14 mouse cellular contexts compared by ENCODE assay signal in genomic region chr14:30631834-30632233, GRCm38 (mm10). TPM values are rescaled to one million over a fixed set of nuclear protein-coding genes. Genes with fewer than 3 reads are reported as not detected.
DNase-seq lines count a peak whose midpoint lies in the region; ATAC-seq and TF ChIP-seq lines count a peak whose summit lies in the region.
"Had no signal": no experiment of that assay in that cellular context is flagged by ENCODE, and none has a peak within 500 bp of the region (broad histone marks: within the 10 kb centered on the region; RNA-seq: fewer than 3 reads in every experiment).

No protein-coding gene starts in this region.

- no peak overlapping the region for H3K9ac ChIP-seq in embryonic facial prominence, embryonic 13.5 days
- no peak overlapping the region for H3K9ac ChIP-seq in kidney, postnatal 0 days (ENCODE audit: low read depth, low read length)
- H3K9ac ChIP-seq in lung, postnatal 0 days (replicated peaks; ENCODE audit: low read depth), result no peak overlapping the region
- no peak overlapping the region for H3K9ac ChIP-seq in stomach, embryonic 16.5 days (ENCODE audit: low read length)
- H3K9ac ChIP-seq: hindbrain, embryonic 12.5 days; intestine, embryonic 15.5 days had no signal

- no peak for TF ChIP-seq CTCF in kidney, postnatal 0 days (IDR thresholded peaks at IDR 0.05; ENCODE audit: low read depth)
- no peak for TF ChIP-seq CTCF in lung, postnatal 0 days (IDR thresholded peaks at IDR 0.05)

- no peak overlapping the region for H3K4me3 ChIP-seq in embryonic facial prominence, embryonic 13.5 days
- no peak overlapping the region for H3K4me3 ChIP-seq in embryonic facial prominence, embryonic 10.5 days
- no peak overlapping the region for H3K4me3 ChIP-seq in kidney, postnatal 0 days (replicated peaks; ENCODE audit: low read depth, low read length)
- H3K4me3 ChIP-seq in lung, postnatal 0 days (ENCODE audit: low read depth, low read length), result no peak overlapping the region
- H3K4me3 ChIP-seq in stomach, embryonic 16.5 days (replicated peaks; ENCODE audit: low read length), result no peak overlapping the region
- H3K4me3 ChIP-seq: hindbrain, embryonic 12.5 days; intestine, embryonic 15.5 days; midbrain, embryonic 10.5 days had no signal

- H3K36me3 ChIP-seq in embryonic facial prominence, embryonic 13.5 days, result no peaks in the 10 kb centered on the region
- H3K36me3 ChIP-seq in embryonic facial prominence, embryonic 10.5 days (replicated peaks), result no peaks in the 10 kb centered on the region
- no peaks in the 10 kb centered on the region for H3K36me3 ChIP-seq in kidney, postnatal 0 days (ENCODE audit: insufficient read depth, low read length)
- H3K36me3 ChIP-seq in lung, postnatal 0 days (ENCODE audit: insufficient read depth, low read length), result no peaks in the 10 kb centered on the region
- H3K36me3 ChIP-seq in stomach, embryonic 16.5 days (ENCODE audit: control insufficient read depth, insufficient read depth, low read length), result no peaks in the 10 kb centered on the region
- H3K36me3 ChIP-seq: hindbrain, embryonic 12.5 days; intestine, embryonic 15.5 days; midbrain, embryonic 10.5 days had no signal

- no peak overlapping the region for H3K4me2 ChIP-seq in embryonic facial prominence, embryonic 13.5 days
- H3K4me2 ChIP-seq in kidney, postnatal 0 days (ENCODE audit: low read length), result no peak overlapping the region
- H3K4me2 ChIP-seq in lung, postnatal 0 days (replicated peaks; ENCODE audit: low read depth, low read length), result no peak overlapping the region
- H3K4me2 ChIP-seq in stomach, embryonic 16.5 days (ENCODE audit: low read depth, low read length), result no peak overlapping the region
- H3K4me2 ChIP-seq: hindbrain, embryonic 12.5 days; intestine, embryonic 15.5 days had no signal

- 47% methylated on average over 2 of the region's 2 CpGs for WGBS in embryonic facial prominence, embryonic 13.5 days
- WGBS in embryonic facial prominence, embryonic 10.5 days, result 49% methylated on average over 2 of the region's 2 CpGs
- 42% methylated on average over 2 of the region's 2 CpGs for WGBS in kidney, postnatal 0 days
- WGBS in lung, postnatal 0 days, result 42% methylated on average over 2 of the region's 2 CpGs
- WGBS in stomach, embryonic 16.5 days, result 59% methylated on average over 2 of the region's 2 CpGs

- no peak for DNase-seq in embryonic facial prominence, embryonic 10.5 days (ENCODE audit: low spot score)
- no peak for DNase-seq in kidney, postnatal 0 days (ENCODE audit: low spot score)
- DNase-seq in kidney, postnatal 4 days, result no peak
- DNase-seq in lung, postnatal 0 days (ENCODE audit: low spot score), result no peak
- DNase-seq in lung, postnatal 14 days, result no peak
- no peak for DNase-seq in right cerebral cortex, adult 18-20 months
- DNase-seq: cerebellum, adult 11-12 months; embryo, embryonic 11 days; spleen, adult 18-20 months had no signal

- H3K9me3 ChIP-seq in embryonic facial prominence, embryonic 13.5 days, result no peaks in the 10 kb centered on the region
- H3K9me3 ChIP-seq in embryonic facial prominence, embryonic 10.5 days, result no peaks in the 10 kb centered on the region
- no peaks in the 10 kb centered on the region for H3K9me3 ChIP-seq in kidney, postnatal 0 days (replicated peaks; ENCODE audit: low read length)
- H3K9me3 ChIP-seq in lung, postnatal 0 days (ENCODE audit: low read length), result no peaks in the 10 kb centered on the region
- H3K9me3 ChIP-seq in stomach, embryonic 16.5 days (replicated peaks; ENCODE audit: control insufficient read depth, low read length), result no peaks in the 10 kb centered on the region
- H3K9me3 ChIP-seq: hindbrain, embryonic 12.5 days; intestine, embryonic 15.5 days; midbrain, embryonic 10.5 days had no signal

- H3K27ac ChIP-seq in embryonic facial prominence, embryonic 13.5 days, result peak overlapping the region; percentile 60; the same call in 1 of the 2 replicates
- no peak overlapping the region for H3K27ac ChIP-seq in embryonic facial prominence, embryonic 10.5 days (replicated peaks)
- H3K27ac ChIP-seq in kidney, postnatal 0 days, result peak overlapping the region; percentile 51; the same call in 1 of the 2 replicates
- H3K27ac ChIP-seq in lung, postnatal 0 days (ENCODE audit: low read length), result peak overlapping the region; percentile 91
- peak overlapping the region; percentile 46; the same call in 1 of the 2 replicates for H3K27ac ChIP-seq in stomach, embryonic 16.5 days (ENCODE audit: low read length)
- H3K27ac ChIP-seq: hindbrain, embryonic 12.5 days; intestine, embryonic 15.5 days; midbrain, embryonic 10.5 days had no signal

- no peaks in the 10 kb centered on the region for H3K27me3 ChIP-seq in embryonic facial prominence, embryonic 13.5 days
- peaks cover 19% of the 10 kb centered on the region for H3K27me3 ChIP-seq in embryonic facial prominence, embryonic 10.5 days (replicated peaks; ENCODE audit: low read depth, poor library complexity, severe bottlenecking)
- no peaks in the 10 kb centered on the region for H3K27me3 ChIP-seq in kidney, postnatal 0 days (ENCODE audit: insufficient read depth, low read length)
- H3K27me3 ChIP-seq in lung, postnatal 0 days (replicated peaks; ENCODE audit: insufficient read depth, low read length), result no peaks in the 10 kb centered on the region
- H3K27me3 ChIP-seq in stomach, embryonic 16.5 days (ENCODE audit: control insufficient read depth, insufficient read depth, low read length), result no peaks in the 10 kb centered on the region
- H3K27me3 ChIP-seq: hindbrain, embryonic 12.5 days; intestine, embryonic 15.5 days had no signal

- H3K4me1 ChIP-seq in embryonic facial prominence, embryonic 13.5 days, result peaks cover 13% of the 10 kb centered on the region
- peaks cover 33% of the 10 kb centered on the region for H3K4me1 ChIP-seq in embryonic facial prominence, embryonic 10.5 days
- H3K4me1 ChIP-seq in kidney, postnatal 0 days (replicated peaks; ENCODE audit: insufficient read depth, low read length), result peaks cover 17% of the 10 kb centered on the region
- peaks cover 12% of the 10 kb centered on the region for H3K4me1 ChIP-seq in lung, postnatal 0 days (ENCODE audit: insufficient read depth, low read depth, low read length)
- peaks cover 18% of the 10 kb centered on the region for H3K4me1 ChIP-seq in stomach, embryonic 16.5 days (ENCODE audit: control insufficient read depth, insufficient read depth, low read length)

- ATAC-seq in embryonic facial prominence, embryonic 13.5 days (ENCODE audit: insufficient number of reproducible peaks, insufficient read depth, low FRiP score, low TSS enrichment, low read depth), result no peak
- ATAC-seq in kidney, postnatal 0 days (replicated peaks; ENCODE audit: low FRiP score, low read depth), result no peak
- ATAC-seq in lung, postnatal 0 days, result no peak
- no peak for ATAC-seq in stomach, embryonic 16.5 days (ENCODE audit: insufficient read depth, low FRiP score)
- ATAC-seq: intestine, embryonic 15.5 days had no signal

- TF ChIP-seq EP300 in lung, postnatal 0 days (IDR thresholded peaks at IDR 0.05), result no peak

RNA-seq across cellular contexts. Expression of gene Prkcd, which starts 5.8 kb away (rescaled TPM):
- 50.9 and 52.0 TPM in 2 replicates for polyA plus RNA-seq in embryonic facial prominence, embryonic 13.5 days (2015; fragmentation: Nextera tagmentation; extraction: Ambion mirVana)
- 31.6 and 37.3 TPM in 2 replicates for polyA plus RNA-seq in embryonic facial prominence, embryonic 10.5 days (2016; fragmentation: Nextera tagmentation; extraction: Ambion mirVana)
- polyA plus RNA-seq in kidney, postnatal 0 days (2015; fragmentation: Nextera tagmentation; extraction: Ambion mirVana), result 44.9 and 46.9 TPM in 2 replicates
- 59.4 and 68.4 TPM in 2 replicates for polyA plus RNA-seq in lung, postnatal 0 days (2015; fragmentation: Nextera tagmentation; extraction: Ambion mirVana)
- polyA plus RNA-seq in stomach, embryonic 16.5 days (2015; fragmentation: Nextera tagmentation; extraction: Ambion mirVana), result 54.8 and 56.5 TPM in 2 replicates

RNA-seq across cellular contexts. Expression of gene Rft1, which starts 22.3 kb away (rescaled TPM):
- 21.5 and 21.6 TPM in 2 replicates for polyA plus RNA-seq in embryonic facial prominence, embryonic 13.5 days (2015; fragmentation: Nextera tagmentation; extraction: Ambion mirVana)
- 15.5 and 15.7 TPM in 2 replicates for polyA plus RNA-seq in embryonic facial prominence, embryonic 10.5 days (2016; fragmentation: Nextera tagmentation; extraction: Ambion mirVana)
- 14.0 and 17.1 TPM in 2 replicates for polyA plus RNA-seq in kidney, postnatal 0 days (2015; fragmentation: Nextera tagmentation; extraction: Ambion mirVana)
- 14.4 and 15.5 TPM in 2 replicates for polyA plus RNA-seq in lung, postnatal 0 days (2015; fragmentation: Nextera tagmentation; extraction: Ambion mirVana)
- polyA plus RNA-seq in stomach, embryonic 16.5 days (2015; fragmentation: Nextera tagmentation; extraction: Ambion mirVana), result 15.6 and 17.7 TPM in 2 replicates
